9 mouse cellular contexts compared by ENCODE assay signal in the genomic region with DNA sequence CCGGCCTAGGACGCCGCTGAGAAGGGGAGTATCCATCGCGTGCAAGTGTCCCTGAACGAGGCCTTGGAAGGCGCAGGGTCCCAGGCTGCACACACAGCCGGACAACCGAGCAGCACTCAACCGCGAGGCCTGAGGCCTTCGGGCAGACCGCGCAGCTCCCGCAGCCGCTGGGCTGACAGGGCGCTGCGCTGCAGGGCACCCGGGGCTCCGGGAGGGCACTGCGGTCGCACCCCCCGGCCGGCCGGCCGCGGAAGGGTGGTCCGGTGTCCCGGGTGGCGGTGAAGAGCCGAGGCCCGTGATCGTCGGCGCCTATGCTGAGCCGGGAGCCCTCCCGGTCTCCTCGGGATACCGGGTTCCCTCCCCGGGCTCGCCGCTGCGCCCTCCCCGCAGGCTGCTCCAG. TPM values are rescaled to one million over a fixed set of nuclear protein-coding genes. Genes with fewer than 3 reads are reported as not detected.
DNase-seq lines count a peak whose midpoint lies in the region; ATAC-seq lines count a peak whose summit lies in the region.
"Had no signal": no experiment of that assay in that cellular context is flagged by ENCODE, and none has a peak within 500 bp of the region (broad histone marks: within the 10 kb centered on the region; RNA-seq: fewer than 3 reads in every experiment).

No protein-coding gene starts in this region.

- H3K4me1 ChIP-seq in lung, embryonic 15.5 days = peaks cover 24% of the 10 kb centered on the region
- H3K4me1 ChIP-seq in forebrain, embryonic 11.5 days (replicated peaks; ENCODE audit: control insufficient read depth, insufficient read depth, low read length) = peaks cover 12% of the 10 kb centered on the region
- peaks cover 49% of the 10 kb centered on the region for H3K4me1 ChIP-seq in neural tube, embryonic 15.5 days

- under 1% methylated on average over 44 of the region's 44 CpGs for WGBS in lung, embryonic 15.5 days
- WGBS in forebrain, embryonic 11.5 days = under 1% methylated on average over 40 of the region's 44 CpGs
- WGBS in neural tube, embryonic 15.5 days = under 1% methylated on average over 41 of the region's 44 CpGs

- H3K9ac ChIP-seq in lung, embryonic 15.5 days = peak overlapping the region; percentile 67
- H3K9ac ChIP-seq in forebrain, embryonic 11.5 days (ENCODE audit: low read length) = peak overlapping the region; percentile 90
- peak overlapping the region; percentile 62 for H3K9ac ChIP-seq in neural tube, embryonic 15.5 days (replicated peaks)

- H3K27ac ChIP-seq in lung, embryonic 15.5 days = no peak overlapping the region
- H3K27ac ChIP-seq in forebrain, embryonic 11.5 days (ENCODE audit: low read depth, low read length) = no peak overlapping the region
- peak overlapping the region; percentile 69 for H3K27ac ChIP-seq in neural tube, embryonic 15.5 days (replicated peaks)

- peaks cover 26% of the 10 kb centered on the region for H3K27me3 ChIP-seq in lung, embryonic 15.5 days
- H3K27me3 ChIP-seq in forebrain, embryonic 11.5 days (ENCODE audit: control insufficient read depth, insufficient read depth, low read length) = peaks cover 19% of the 10 kb centered on the region
- H3K27me3 ChIP-seq in neural tube, embryonic 15.5 days (replicated peaks) = peaks cover 23% of the 10 kb centered on the region

- H3K4me3 ChIP-seq in lung, embryonic 15.5 days = peak overlapping the region; percentile 76
- H3K4me3 ChIP-seq in forebrain, embryonic 11.5 days (ENCODE audit: low read depth, low read length) = peak overlapping the region; percentile 96
- peak overlapping the region; percentile 65 for H3K4me3 ChIP-seq in neural tube, embryonic 15.5 days (replicated peaks)

- ATAC-seq in lung, embryonic 15.5 days (ENCODE audit: borderline replicate concordance, extremely low read depth, low FRiP score, low TSS enrichment) = peak; percentile 48
- peak; percentile 78 for ATAC-seq in forebrain, embryonic 11.5 days (replicated peaks; ENCODE audit: low FRiP score)
- peak; percentile 70 for ATAC-seq in neural tube, embryonic 15.5 days (ENCODE audit: low FRiP score)

- peak; percentile 65 for DNase-seq in adrenal gland, postnatal 10 days
- no peak for DNase-seq in adrenal gland, adult (ENCODE audit: inconsistent age in 2 of 2, low spot score in 1 of 2)
- DNase-seq in lung, postnatal 36 days = no peak
- peak; percentile 71 for DNase-seq in forebrain, embryonic 11.5 days (ENCODE audit: low spot score)
- DNase-seq in liver = peak; percentile 62
- no peak for DNase-seq in thymus, postnatal 4 days

- H3K4me2 ChIP-seq in lung, embryonic 15.5 days = peak overlapping the region; percentile 69
- peak overlapping the region; percentile 69 for H3K4me2 ChIP-seq in forebrain, embryonic 11.5 days (ENCODE audit: low read depth, low read length, severe bottlenecking)
- H3K4me2 ChIP-seq in neural tube, embryonic 15.5 days = peak overlapping the region; percentile 93

- no peaks in the 10 kb centered on the region for H3K36me3 ChIP-seq in lung, embryonic 15.5 days
- no peaks in the 10 kb centered on the region for H3K36me3 ChIP-seq in forebrain, embryonic 11.5 days (ENCODE audit: control insufficient read depth, insufficient read depth, low read length)
- 0 out of 2 replicates have a peak, but pooled peaks cover 3% of the 10 kb centered on the region for H3K36me3 ChIP-seq in neural tube, embryonic 15.5 days

- no peaks in the 10 kb centered on the region for H3K9me3 ChIP-seq in lung, embryonic 15.5 days
- no peaks in the 10 kb centered on the region for H3K9me3 ChIP-seq in forebrain, embryonic 11.5 days (ENCODE audit: control insufficient read depth, low read length)
- no peaks in the 10 kb centered on the region for H3K9me3 ChIP-seq in neural tube, embryonic 15.5 days (replicated peaks)

RNA-seq across cellular contexts. Expression of a gene that starts 0.5 kb away (rescaled TPM):
- under 1 TPM in 1 of 2 experiments, not detected in 1; 0.09 TPM for total RNA-seq in adrenal gland, postnatal 10 days (2021)
- 0.06 and 0.09 TPM in 2 replicates for polyA plus RNA-seq in lung, embryonic 15.5 days (2015; fragmentation: Nextera tagmentation; extraction: Ambion mirVana)
- polyA plus RNA-seq in forebrain, embryonic 11.5 days (2014; fragmentation: Nextera tagmentation; extraction: Ambion mirVana) = not detected in 2 replicates
- polyA plus RNA-seq in neural tube, embryonic 15.5 days (2015; fragmentation: Nextera tagmentation; extraction: Ambion mirVana) = 0.08 and 0.23 TPM in 2 replicates
- total RNA-seq: hematopoietic stem cell, adult 5-6 weeks had no signal

RNA-seq across cellular contexts. Expression of a gene that starts 2.4 kb away (rescaled TPM):
- 10 to 100 TPM; 60.6 to 72.7 TPM for total RNA-seq in adrenal gland, postnatal 10 days (2021)
- polyA plus RNA-seq in lung, embryonic 15.5 days (2015; fragmentation: Nextera tagmentation; extraction: Ambion mirVana) = 20.3 and 26.0 TPM in 2 replicates
- 18.0 and 23.2 TPM in 2 replicates for polyA plus RNA-seq in forebrain, embryonic 11.5 days (2014; fragmentation: Nextera tagmentation; extraction: Ambion mirVana)
- 23.5 and 24.2 TPM in 2 replicates for polyA plus RNA-seq in neural tube, embryonic 15.5 days (2015; fragmentation: Nextera tagmentation; extraction: Ambion mirVana)

RNA-seq across cellular contexts. Expression of a gene that starts 46.3 kb away (rescaled TPM):
- 100 to 1,000 TPM; 298 to 353 TPM for total RNA-seq in adrenal gland, postnatal 10 days (2021)
- polyA plus RNA-seq in lung, embryonic 15.5 days (2015; fragmentation: Nextera tagmentation; extraction: Ambion mirVana) = 19.5 and 21.5 TPM in 2 replicates
- polyA plus RNA-seq in forebrain, embryonic 11.5 days (2014; fragmentation: Nextera tagmentation; extraction: Ambion mirVana) = 41.3 and 46.6 TPM in 2 replicates
- 50.6 and 57.2 TPM in 2 replicates for polyA plus RNA-seq in neural tube, embryonic 15.5 days (2015; fragmentation: Nextera tagmentation; extraction: Ambion mirVana)

RNA-seq across cellular contexts. Expression of a gene that starts 58.1 kb away (rescaled TPM):
- under 1 TPM in 1 of 2 experiments, not detected in 1; 0.70 TPM for total RNA-seq in adrenal gland, postnatal 10 days (2021)
- not detected in 2 replicates for polyA plus RNA-seq in lung, embryonic 15.5 days (2015; fragmentation: Nextera tagmentation; extraction: Ambion mirVana)
- polyA plus RNA-seq in forebrain, embryonic 11.5 days (2014; fragmentation: Nextera tagmentation; extraction: Ambion mirVana) = not detected in 2 replicates
- 1.8 TPM in 1 of 2 replicates, not detected in the other for polyA plus RNA-seq in neural tube, embryonic 15.5 days (2015; fragmentation: Nextera tagmentation; extraction: Ambion mirVana)
- total RNA-seq: hematopoietic stem cell, adult 5-6 weeks had no signal

Comparison
In these comparisons a context has a peak if more than half of its experiments do, and no peak if none do; other contexts are left out.
1. DNase-seq: peak in adrenal gland, postnatal 10 days (single experiment), forebrain, embryonic 11.5 days (single experiment) and liver (single experiment); none in adrenal gland, adult (0 of 2), lung, postnatal 36 days (single experiment) and thymus, postnatal 4 days (single experiment).
2. Peak in every context shown above with its lines, with median percentiles within 50 percentile points of each other: ATAC-seq, H3K4me2 ChIP-seq, H3K4me3 ChIP-seq and H3K9ac ChIP-seq.